Mouse (Mus musculus) G1E (cell line): Measurements from ENCODE around the gene Ap3d1.

ENCODE experiments used
- CTCF ChIP-seq: IDR thresholded peaks from 2 replicates; pipeline ENCODE4 v1.5.1; 2012; ENCODE audit warnings: low read depth, low read length, inconsistent platforms, mixed read lengths
- GATA1 ChIP-seq: IDR thresholded peaks from 2 replicates; pipeline ENCODE4 v1.6.1; 2012; ENCODE audit warnings: borderline replicate concordance, low read length, inconsistent platforms, mixed read lengths
- POLR2AphosphoS5 ChIP-seq: IDR thresholded peaks from 2 replicates; pipeline ENCODE4 v1.6.1; 2012; ENCODE audit warnings: low read depth, low read length, inconsistent platforms; ENCODE audit not compliant: insufficient replicate concordance
- TAL1 ChIP-seq: conservative IDR thresholded peaks from 2 replicates; pipeline ENCODE4 v1.6.1; 2012; ENCODE audit warnings: low read depth, low read length, inconsistent platforms, mixed read lengths

DNA sequence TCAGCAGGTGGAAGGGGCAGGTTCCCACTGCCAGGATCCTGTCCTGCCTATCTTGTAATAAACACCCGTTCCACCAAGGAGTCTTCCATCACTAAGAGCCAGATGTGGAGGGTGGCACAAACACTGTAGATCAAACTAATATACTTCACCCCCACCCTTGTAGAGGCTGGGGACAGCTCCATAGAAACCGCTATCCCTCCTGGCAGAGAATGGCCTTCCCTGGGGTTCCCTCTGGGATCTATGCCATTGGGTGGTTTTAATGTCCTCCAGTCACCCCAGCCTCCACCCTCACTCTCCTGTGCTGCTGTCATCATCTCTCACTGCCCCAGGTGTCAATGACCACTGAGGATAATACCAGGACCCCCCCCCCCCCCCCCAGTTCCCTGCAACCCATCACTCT, 71.5 kb downstream of the Ap3d1 start:
- TF ChIP-seq CTCF = no peak
- TF ChIP-seq TAL1 = no peak
- TF ChIP-seq POLR2AphosphoS5 = no peak
- no peak for TF ChIP-seq GATA1
